Mouse (Mus musculus) liver, embryonic 16.5 days (tissue): ENCODE data around the gene Prr7. TPM values are rescaled to one million over a fixed set of nuclear protein-coding genes. Genes with fewer than 3 reads are reported as not detected.

Source experiments
- ATAC-seq: fragments of 200-750 bp; cut with Nextera tagmentation; 2 replicates; pipeline ENCODE4 v1.8.0; 2017; ENCODE audit warnings: low read depth, mild to moderate bottlenecking, moderate number of reproducible peaks, moderate library complexity
- H3K27ac ChIP-seq: fragments of 300-500 bp; sonication (generic); 2 replicates; pipeline ENCODE4 v1.5.1; 2014; ENCODE audit warnings: mild to moderate bottlenecking, low read length
- H3K27me3 ChIP-seq: fragments of 300-500 bp; sonication (generic); 2 replicates; pipeline ENCODE4 v1.6.1; 2014; ENCODE audit warnings: low read depth, low read length, mixed read lengths; ENCODE audit not compliant: control insufficient read depth, insufficient read depth
- H3K36me3 ChIP-seq: fragments of 300-500 bp; sonication (generic); 2 replicates; pipeline ENCODE4 v1.6.1; 2014; ENCODE audit warnings: mild to moderate bottlenecking; ENCODE audit not compliant: control insufficient read depth, insufficient read depth
- H3K4me1 ChIP-seq: fragments of 300-500 bp; sonication (generic); 2 replicates; pipeline ENCODE4 v1.6.1; 2014; ENCODE audit warnings: low read depth, low read length, mixed read lengths; ENCODE audit not compliant: control insufficient read depth
- H3K4me2 ChIP-seq: fragments of 300-500 bp; sonication (generic); 2 replicates; pipeline ENCODE4 v1.6.1; 2014; ENCODE audit warnings: low read depth, low read length, mixed read lengths
- H3K4me3 ChIP-seq: fragments of 300-500 bp; sonication (generic); 2 replicates; pipeline ENCODE4 v1.5.1; 2014; ENCODE audit warnings: low read depth, mild to moderate bottlenecking, low read length
- H3K9ac ChIP-seq: fragments of 300-500 bp; sonication (generic); 2 replicates; pipeline ENCODE4 v1.6.1; 2014; ENCODE audit warnings: low read depth, low read length
- H3K9me3 ChIP-seq: fragments of 300-500 bp; sonication (generic); replicated peaks from 2 replicates; pipeline ENCODE4 v1.6.1; 2016; ENCODE audit warnings: low read length; ENCODE audit not compliant: control insufficient read depth
- WGBS: fragments of 180-500 bp; shearing (Covaris S2); extraction: QIAGEN DNeasy Blood & Tissue Kit; methylation state at CpG from one replicate; pipeline ENCODE4 v1.1.7; 2014; ENCODE audit not compliant: insufficient replicate concordance; 5-methylcytosine and 5-hydroxymethylcytosine counted together
- polyA plus RNA-seq: library from polyadenylated mRNA; unstranded; fragments of >200 nt; fragmentation: Nextera tagmentation; extraction: Ambion mirVana; gene quantifications from 2 replicates; pipeline ENCODE4 v1.2.1, GENCODE M21; 2015

Gene Prr7
- polyA plus RNA-seq, 1 experiment from 2014 or later, result not detected

GRCm38 (mm10) chr13:55487578-55488498, 23.8 kb downstream of the Prr7 start, which contains the start of gene Dbn1:
Gene Dbn1, minus strand, starts transcription at chr13:55488111.
- H3K36me3 ChIP-seq, result no peaks in the 10 kb centered on the region
- no peaks in the 10 kb centered on the region for H3K9me3 ChIP-seq
- no peak within 1 kb of the TSS for H3K27ac ChIP-seq
- H3K9ac ChIP-seq, result peak within 1 kb of the TSS; percentile 48
- peak within 1 kb of the TSS; percentile 58 for H3K4me3 ChIP-seq
- H3K4me2 ChIP-seq, result peak within 1 kb of the TSS; percentile 74
- H3K4me1 ChIP-seq, result no peaks in the 10 kb centered on the region; the same call in 1 of the 2 replicates
- ATAC-seq, result peak; percentile 66
- 1% methylated on average over 63 of the region's 83 CpGs for WGBS
- peaks cover 67% of the 10 kb centered on the region for H3K27me3 ChIP-seq

DNA sequence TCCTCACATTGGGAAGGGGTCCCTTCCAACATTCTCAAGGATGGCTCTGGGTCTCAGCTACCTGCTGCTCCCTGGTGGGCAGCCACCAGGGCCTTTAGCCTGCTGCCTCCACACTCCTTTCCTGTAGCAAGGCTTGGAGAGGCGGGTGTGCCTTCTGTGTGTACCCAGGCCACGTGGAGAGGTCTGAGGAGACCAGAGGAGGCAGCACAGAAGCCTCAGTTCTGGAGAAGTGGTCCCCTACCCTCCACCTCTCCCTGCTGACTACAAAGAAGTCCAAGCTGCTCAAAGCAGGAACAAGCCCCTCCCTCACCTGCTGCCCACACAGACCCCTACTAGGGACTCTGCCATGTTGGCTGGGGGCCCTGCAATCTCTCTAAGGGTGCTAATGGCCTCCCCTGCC, 30.2 kb downstream of the Prr7 start:
- ATAC-seq, result no peak
- no peak overlapping the region for H3K4me3 ChIP-seq
- H3K4me1 ChIP-seq, result no peaks in the 10 kb centered on the region; the same call in 1 of the 2 replicates
- H3K36me3 ChIP-seq, result no peaks in the 10 kb centered on the region
- no peak overlapping the region for H3K27ac ChIP-seq
- no peak overlapping the region for H3K9ac ChIP-seq
- H3K27me3 ChIP-seq, result peaks cover 19% of the 10 kb centered on the region
- no peaks in the 10 kb centered on the region for H3K9me3 ChIP-seq
- H3K4me2 ChIP-seq, result no peak overlapping the region
- WGBS, result 20% methylated on average over 2 of the region's 2 CpGs

GRCm38 (mm10) chr13:55494883-55495621, 31.0 kb downstream of the Prr7 start:
- H3K4me2 ChIP-seq, result no peak overlapping the region
- H3K36me3 ChIP-seq, result no peaks in the 10 kb centered on the region
- H3K9ac ChIP-seq, result no peak overlapping the region
- no peak overlapping the region for H3K27ac ChIP-seq
- no peak overlapping the region for H3K4me3 ChIP-seq
- H3K4me1 ChIP-seq, result no peaks in the 10 kb centered on the region; the same call in 1 of the 2 replicates
- no peaks in the 10 kb centered on the region for H3K9me3 ChIP-seq
- H3K27me3 ChIP-seq, result peaks cover 14% of the 10 kb centered on the region
- ATAC-seq, result 0 out of 2 replicates have a peak, but pooled peaks have one; percentile 32
- WGBS, result 13% methylated on average over 18 of the region's 18 CpGs

- H3K9ac ChIP-seq, result no peak overlapping the region
- H3K4me3 ChIP-seq, result no peak overlapping the region
- peaks cover 14% of the 10 kb centered on the region for H3K27me3 ChIP-seq
- no peak overlapping the region for H3K27ac ChIP-seq
- H3K9me3 ChIP-seq, result no peaks in the 10 kb centered on the region
- H3K4me1 ChIP-seq, result no peaks in the 10 kb centered on the region; the same call in 1 of the 2 replicates
- WGBS, result 59% methylated on average over 4 of the region's 4 CpGs
- ATAC-seq, result no peak
- H3K36me3 ChIP-seq, result no peaks in the 10 kb centered on the region
- H3K4me2 ChIP-seq, result no peak overlapping the region
These were observed 31.6 kb downstream of the Prr7 start for GRCm38 (mm10) chr13:55495702-55496101.

GRCm38 (mm10) chr13:55496661-55497060, 32.6 kb downstream of the Prr7 start:
- Histone ChIP-seq H3K36me3 (no peaks in the 10 kb centered on the region), H3K9me3 (no peaks in the 10 kb centered on the region), H3K27ac (no peak overlapping the region), H3K27me3 (peaks cover 14% of the 10 kb centered on the region), H3K9ac (no peak overlapping the region), H3K4me1 (no peaks in the 10 kb centered on the region; the same call in 1 of the 2 replicates), H3K4me2 (no peak overlapping the region), H3K4me3 (no peak overlapping the region)
- no peak for ATAC-seq
- 67% methylated on average over 6 of the region's 6 CpGs for WGBS

DNA sequence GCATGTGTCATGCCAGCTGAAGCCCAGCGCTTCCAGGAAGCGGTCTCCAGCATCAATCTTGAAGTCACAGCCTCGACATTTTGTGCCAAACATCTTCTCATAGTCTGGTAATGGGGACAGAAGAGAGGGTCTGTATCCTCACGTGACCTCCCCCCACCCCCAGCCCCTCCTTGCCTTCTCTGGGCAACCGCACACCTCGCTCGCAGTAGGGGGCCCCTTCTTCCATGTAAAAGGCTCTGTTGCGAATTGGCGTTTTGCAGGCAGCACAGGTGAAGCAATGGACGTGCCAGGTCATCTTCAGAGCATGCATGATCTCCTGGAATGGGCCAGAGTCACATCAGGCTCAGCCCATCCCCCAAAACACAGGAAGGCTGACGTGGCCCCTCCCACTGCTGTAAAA, 34.8 kb downstream of the Prr7 start:
- H3K9me3 ChIP-seq, result no peaks in the 10 kb centered on the region
- no peaks in the 10 kb centered on the region; the same call in none of the 2 replicates for H3K36me3 ChIP-seq
- H3K4me2 ChIP-seq, result no peak overlapping the region
- peaks cover 6% of the 10 kb centered on the region for H3K27me3 ChIP-seq
- H3K27ac ChIP-seq, result no peak overlapping the region
- no peak overlapping the region for H3K9ac ChIP-seq
- 62% methylated on average over 11 of the region's 11 CpGs for WGBS
- ATAC-seq, result no peak
- H3K4me1 ChIP-seq, result no peaks in the 10 kb centered on the region; the same call in 1 of the 2 replicates
- no peak overlapping the region for H3K4me3 ChIP-seq

DNA sequence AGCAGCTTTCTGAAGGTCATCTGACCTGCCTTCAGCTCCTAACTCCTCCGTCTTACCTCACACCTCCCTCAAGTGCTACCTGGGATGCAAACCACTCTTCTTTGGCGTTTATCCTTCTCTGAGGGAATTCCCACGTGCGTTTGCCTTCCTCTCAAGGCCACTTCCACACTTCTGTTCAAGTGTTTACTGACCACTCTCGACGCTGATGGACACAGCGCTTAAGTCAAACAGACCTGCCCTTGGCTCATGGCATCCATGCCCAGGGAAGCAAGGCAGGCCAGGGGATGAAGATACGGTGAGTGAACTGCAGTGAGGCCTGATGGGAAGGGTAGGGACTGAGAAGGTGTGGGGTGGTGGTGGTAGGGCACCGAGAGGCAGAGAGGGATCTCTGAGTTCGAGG, 36.5 kb downstream of the Prr7 start:
- H3K4me3 ChIP-seq, result no peak overlapping the region
- H3K4me1 ChIP-seq, result no peaks in the 10 kb centered on the region
- no peak overlapping the region for H3K9ac ChIP-seq
- no peak overlapping the region for H3K4me2 ChIP-seq
- peaks cover 2% of the 10 kb centered on the region for H3K36me3 ChIP-seq
- H3K27ac ChIP-seq, result no peak overlapping the region
- H3K9me3 ChIP-seq, result no peaks in the 10 kb centered on the region
- ATAC-seq, result no peak
- 64% methylated on average over 10 of the region's 10 CpGs for WGBS
- H3K27me3 ChIP-seq, result peaks cover 2% of the 10 kb centered on the region; the same call in 1 of the 2 replicates

GRCm38 (mm10) chr13:55502405-55502804, 38.3 kb downstream of the Prr7 start:
- ATAC-seq, result no peak
- H3K9ac ChIP-seq, result no peak overlapping the region
- H3K27ac ChIP-seq, result no peak overlapping the region
- WGBS, result 72% methylated on average over 8 of the region's 8 CpGs
- H3K27me3 ChIP-seq, result no peaks in the 10 kb centered on the region
- peaks cover 5% of the 10 kb centered on the region for H3K36me3 ChIP-seq
- H3K9me3 ChIP-seq, result no peaks in the 10 kb centered on the region
- no peak overlapping the region for H3K4me2 ChIP-seq
- no peaks in the 10 kb centered on the region for H3K4me1 ChIP-seq
- no peak overlapping the region for H3K4me3 ChIP-seq
